Mouse (Mus musculus) kidney, postnatal 0 days (tissue): ENCODE results near the gene Gm45837. TPM values are rescaled to one million over a fixed set of nuclear protein-coding genes. Genes with fewer than 3 reads are reported as not detected.

Experiments used
- ATAC-seq: fragments of 200-750 bp; cut with Nextera tagmentation; replicated peaks from 2 replicates; pipeline ENCODE4 v1.8.0; 2017; ENCODE audit warnings: low read depth, moderate number of reproducible peaks, moderate TSS enrichment, moderate library complexity; ENCODE audit not compliant: low FRiP score
- DNase-seq: peaks from one replicate; pipeline ENCODE4 v3.0.0-alpha.2; 2016; ENCODE audit warnings: low spot score
- H3K27ac ChIP-seq: fragments of 300-500 bp; sonication (generic); 2 replicates; pipeline ENCODE4 v1.5.1; 2014; ENCODE audit warnings: mild to moderate bottlenecking
- H3K27me3 ChIP-seq: fragments of 300-500 bp; sonication (generic); 2 replicates; pipeline ENCODE4 v1.6.1; 2014; ENCODE audit warnings: low read length, mixed read lengths; ENCODE audit not compliant: insufficient read depth
- H3K36me3 ChIP-seq: fragments of 300-500 bp; sonication (generic); 2 replicates; pipeline ENCODE4 v1.6.1; 2014; ENCODE audit warnings: low read length, mixed read lengths; ENCODE audit not compliant: insufficient read depth
- H3K4me1 ChIP-seq: fragments of 300-500 bp; sonication (generic); replicated peaks from 2 replicates; pipeline ENCODE4 v1.6.1; 2014; ENCODE audit warnings: antibody characterized with exemption, low read length, mixed read lengths; ENCODE audit not compliant: insufficient read depth
- H3K4me2 ChIP-seq: fragments of 300-500 bp; sonication (generic); 2 replicates; pipeline ENCODE4 v1.6.1; 2014; ENCODE audit warnings: mild to moderate bottlenecking, low read length, moderate library complexity, mixed read lengths
- H3K4me3 ChIP-seq: fragments of 300-500 bp; sonication (generic); replicated peaks from 2 replicates; pipeline ENCODE4 v1.5.1; 2014; ENCODE audit warnings: low read depth, low read length
- H3K9ac ChIP-seq: fragments of 300-500 bp; sonication (generic); 2 replicates; pipeline ENCODE4 v1.6.1; 2014; ENCODE audit warnings: low read depth, low read length
- H3K9me3 ChIP-seq: fragments of 300-500 bp; sonication (generic); replicated peaks from 2 replicates; pipeline ENCODE4 v1.6.1; 2016; ENCODE audit warnings: low read length, inconsistent platforms, mixed read lengths
- CTCF ChIP-seq: IDR thresholded peaks from 2 replicates; pipeline ENCODE4 v1.5.1; 2016; ENCODE audit warnings: antibody characterized with exemption, low read depth, mild to moderate bottlenecking, moderate library complexity
- WGBS: fragments of 180-500 bp; shearing (Covaris S2); extraction: QIAGEN DNeasy Blood & Tissue Kit; methylation state at CpG from one replicate; pipeline ENCODE4 v1.1.7; 2014; 5-methylcytosine and 5-hydroxymethylcytosine counted together
- polyA plus RNA-seq: library from polyadenylated mRNA; unstranded; fragments of >200 nt; fragmentation: Nextera tagmentation; extraction: Ambion mirVana; gene quantifications from 2 replicates; pipeline ENCODE4 v1.2.1, GENCODE M21; 2015

The Gm45837 gene
- polyA plus RNA-seq, 1 experiment from 2014 or later, result 4.5 TPM

GRCm38 (mm10) chr7:101414661-101415511, 4.2 kb downstream of the Gm45837 start:
- 0 out of 2 replicates have a peak, but pooled peaks cover 10% of the 10 kb centered on the region for H3K36me3 ChIP-seq
- no peak overlapping the region for H3K9ac ChIP-seq
- H3K4me2 ChIP-seq, result no peak overlapping the region
- H3K4me1 ChIP-seq, result peaks cover 6% of the 10 kb centered on the region; the same call in 1 of the 2 replicates
- TF ChIP-seq CTCF, result no peak
- whole genome bisulfite sequencing, result 20% methylated on average over 7 of the region's 7 CpGs
- peak overlapping the region; percentile 31; the same call in 1 of the 2 replicates for H3K27ac ChIP-seq
- DNase-seq (peak; percentile 47), ATAC-seq (peak; percentile 25; the same call in 1 of the 2 replicates)
- H3K4me3 ChIP-seq, result no peak overlapping the region
- no peaks in the 10 kb centered on the region for H3K27me3 ChIP-seq
- no peaks in the 10 kb centered on the region for H3K9me3 ChIP-seq

GRCm38 (mm10) chr7:101415512-101416100, 4.9 kb downstream of the Gm45837 start:
- DNase-seq (no peak), ATAC-seq (0 out of 2 replicates have a peak, but pooled peaks have one; percentile 6)
- no peak for TF ChIP-seq CTCF
- Histone ChIP-seq H3K4me3 (no peak overlapping the region), H3K9ac (no peak overlapping the region), H3K9me3 (no peaks in the 10 kb centered on the region), H3K27ac (no peak overlapping the region), H3K4me1 (peaks cover 6% of the 10 kb centered on the region; the same call in 1 of the 2 replicates), H3K36me3 (0 out of 2 replicates have a peak, but pooled peaks cover 10% of the 10 kb centered on the region), H3K4me2 (no peak overlapping the region), H3K27me3 (no peaks in the 10 kb centered on the region)
- 26% methylated on average over 7 of the region's 8 CpGs for WGBS

GRCm38 (mm10) chr7:101416391-101416790, 5.7 kb downstream of the Gm45837 start:
- Histone ChIP-seq H3K27ac (no peak overlapping the region), H3K9ac (no peak overlapping the region), H3K4me2 (no peak overlapping the region), H3K27me3 (no peaks in the 10 kb centered on the region), H3K9me3 (no peaks in the 10 kb centered on the region), H3K4me1 (peaks cover 6% of the 10 kb centered on the region; the same call in 1 of the 2 replicates), H3K36me3 (0 out of 2 replicates have a peak, but pooled peaks cover 7% of the 10 kb centered on the region), H3K4me3 (no peak overlapping the region)
- no peak for TF ChIP-seq CTCF
- WGBS, result 42% methylated on average over 5 of the region's 5 CpGs
- ATAC-seq (no peak), DNase-seq (no peak)

- WGBS, result 4% methylated on average over 27 of the region's 27 CpGs
- Histone ChIP-seq H3K4me3 (no peak overlapping the region), H3K9me3 (no peaks in the 10 kb centered on the region), H3K36me3 (no peaks in the 10 kb centered on the region), H3K4me2 (no peak overlapping the region), H3K27me3 (no peaks in the 10 kb centered on the region), H3K27ac (no peak overlapping the region), H3K9ac (no peak overlapping the region), H3K4me1 (peaks cover 6% of the 10 kb centered on the region; the same call in 1 of the 2 replicates)
- peak; percentile 54 for DNase-seq
- no peak for ATAC-seq
- no peak for TF ChIP-seq CTCF
Observed at GRCm38 (mm10) chr7:101419013-101419770, 8.5 kb downstream of the Gm45837 start.

GRCm38 (mm10) chr7:101421529-101421928, 10.8 kb downstream of the Gm45837 start, which contains the start of gene Pde2a:
Gene Pde2a (plus strand): TSS chr7:101421691.
- Histone ChIP-seq H3K4me3 (no peak within 1 kb of the TSS), H3K4me1 (no peaks in the 10 kb centered on the region), H3K9me3 (no peaks in the 10 kb centered on the region), H3K27ac (no peak within 1 kb of the TSS), H3K27me3 (no peaks in the 10 kb centered on the region), H3K4me2 (no peak within 1 kb of the TSS), H3K9ac (no peak within 1 kb of the TSS), H3K36me3 (no peaks in the 10 kb centered on the region)
- TF ChIP-seq CTCF, result no peak
- DNase-seq (no peak), ATAC-seq (no peak)
- 15% methylated on average over 6 of the region's 6 CpGs for WGBS

- Histone ChIP-seq H3K9me3 (no peaks in the 10 kb centered on the region), H3K4me2 (no peak overlapping the region), H3K4me1 (no peaks in the 10 kb centered on the region), H3K4me3 (no peak overlapping the region), H3K36me3 (no peaks in the 10 kb centered on the region), H3K9ac (no peak overlapping the region), H3K27me3 (no peaks in the 10 kb centered on the region), H3K27ac (no peak overlapping the region)
- WGBS, result 30% methylated on average over 3 of the region's 3 CpGs
- DNase-seq, result peak; percentile 77
- ATAC-seq, result no peak
- no peak for TF ChIP-seq CTCF
Observed at GRCm38 (mm10) chr7:101422069-101422468, 11.4 kb downstream of the Gm45837 start.
